ENCODE assay signal across 10 mouse cellular contexts in genomic region chr4:62727541-62728303, GRCm38 (mm10).
DNase-seq lines count a peak whose midpoint lies in the region; ATAC-seq lines count a peak whose summit lies in the region.
"Had no signal": no experiment of that assay in that cellular context is flagged by ENCODE, and none has a peak within 500 bp of the region (broad histone marks: within the 10 kb centered on the region; RNA-seq: fewer than 3 reads in every experiment).

No protein-coding gene starts in this region.

- intact Hi-C loops in left cerebral cortex, postnatal 14 days (cut with DNase I), result no loop called here

- no peak overlapping the region for H3K4me3 ChIP-seq in embryonic facial prominence, embryonic 14.5 days (ENCODE audit: low read depth, low read length)
- no peak overlapping the region for H3K4me3 ChIP-seq in forebrain, embryonic 13.5 days
- H3K4me3 ChIP-seq: intestine, embryonic 15.5 days had no signal

- WGBS in embryonic facial prominence, embryonic 14.5 days, result 47% methylated on average over 20 of the region's 20 CpGs
- WGBS in forebrain, embryonic 13.5 days, result 84% methylated on average over 20 of the region's 20 CpGs

- peaks cover 32% of the 10 kb centered on the region for H3K4me1 ChIP-seq in embryonic facial prominence, embryonic 14.5 days (ENCODE audit: control insufficient read depth, insufficient read depth, low read length)
- H3K4me1 ChIP-seq in forebrain, embryonic 13.5 days, result peaks cover 3% of the 10 kb centered on the region; the same call in 1 of the 2 replicates

- H3K9ac ChIP-seq in embryonic facial prominence, embryonic 14.5 days (ENCODE audit: low read depth, low read length), result no peak overlapping the region
- H3K9ac ChIP-seq in forebrain, embryonic 13.5 days, result no peak overlapping the region
- H3K9ac ChIP-seq: intestine, embryonic 15.5 days had no signal

- DNase-seq in kidney, postnatal 10 days, result peak; percentile 55
- no peak for DNase-seq in kidney, adult 8-10 months
- DNase-seq in ES-CJ7 (ENCODE audit: low read depth, low spot score), result peak; percentile 33
- peak; percentile 82 for DNase-seq in embryonic facial prominence, embryonic 14.5 days (ENCODE audit: low spot score)
- peak; percentile 57 to 60 for DNase-seq in left cerebral cortex, postnatal 14 days (ENCODE audit: low spot score in 2 of 2)
- DNase-seq in T-cell, adult 2 months (ENCODE audit: low spot score), result no peak

- H3K36me3 ChIP-seq in embryonic facial prominence, embryonic 14.5 days (ENCODE audit: control insufficient read depth, insufficient read depth, low read length), result no peaks in the 10 kb centered on the region
- H3K36me3 ChIP-seq in forebrain, embryonic 13.5 days (ENCODE audit: poor library complexity, severe bottlenecking), result no peaks in the 10 kb centered on the region
- H3K36me3 ChIP-seq: G1E; intestine, embryonic 15.5 days had no signal

- H3K27me3 ChIP-seq in embryonic facial prominence, embryonic 14.5 days (replicated peaks; ENCODE audit: control insufficient read depth, insufficient read depth, low read length), result no peaks in the 10 kb centered on the region
- no peaks in the 10 kb centered on the region for H3K27me3 ChIP-seq in forebrain, embryonic 13.5 days
- H3K27me3 ChIP-seq: intestine, embryonic 15.5 days had no signal

- peaks cover 10% of the 10 kb centered on the region; the same call in 1 of the 2 replicates for H3K9me3 ChIP-seq in embryonic facial prominence, embryonic 14.5 days (ENCODE audit: control insufficient read depth, low read length)
- no peaks in the 10 kb centered on the region for H3K9me3 ChIP-seq in forebrain, embryonic 13.5 days (replicated peaks)
- H3K9me3 ChIP-seq: intestine, embryonic 15.5 days had no signal

- peak; percentile 53; the same call in 1 of the 2 replicates for ATAC-seq in embryonic facial prominence, embryonic 14.5 days (ENCODE audit: low read depth)
- no peak for ATAC-seq in granulocyte monocyte progenitor cell, adult 5-6 weeks (replicated peaks; ENCODE audit: poor library complexity, severe bottlenecking)
- ATAC-seq in forebrain, embryonic 13.5 days, result no peak
- ATAC-seq: intestine, embryonic 15.5 days had no signal

- H3K4me2 ChIP-seq in embryonic facial prominence, embryonic 14.5 days (ENCODE audit: low read depth, low read length), result no peak overlapping the region
- H3K4me2 ChIP-seq in forebrain, embryonic 13.5 days, result no peak overlapping the region
- H3K4me2 ChIP-seq: intestine, embryonic 15.5 days had no signal

- H3K27ac ChIP-seq in embryonic facial prominence, embryonic 14.5 days (replicated peaks; ENCODE audit: low read depth, low read length), result peak overlapping the region; percentile 67
- no peak overlapping the region for H3K27ac ChIP-seq in forebrain, embryonic 13.5 days
- H3K27ac ChIP-seq: intestine, embryonic 15.5 days had no signal

Comparison
In these comparisons a context has a peak if more than half of its experiments do, and no peak if none do; other contexts are left out.
1. DNase-seq: peak in kidney, postnatal 10 days (single experiment), ES-CJ7 (single experiment), embryonic facial prominence, embryonic 14.5 days (single experiment) and left cerebral cortex, postnatal 14 days (2 of 2); none in kidney, adult 8-10 months (0 of 2) and T-cell, adult 2 months (single experiment).